8 mouse cellular contexts compared by ENCODE assay signal in the genomic region with DNA sequence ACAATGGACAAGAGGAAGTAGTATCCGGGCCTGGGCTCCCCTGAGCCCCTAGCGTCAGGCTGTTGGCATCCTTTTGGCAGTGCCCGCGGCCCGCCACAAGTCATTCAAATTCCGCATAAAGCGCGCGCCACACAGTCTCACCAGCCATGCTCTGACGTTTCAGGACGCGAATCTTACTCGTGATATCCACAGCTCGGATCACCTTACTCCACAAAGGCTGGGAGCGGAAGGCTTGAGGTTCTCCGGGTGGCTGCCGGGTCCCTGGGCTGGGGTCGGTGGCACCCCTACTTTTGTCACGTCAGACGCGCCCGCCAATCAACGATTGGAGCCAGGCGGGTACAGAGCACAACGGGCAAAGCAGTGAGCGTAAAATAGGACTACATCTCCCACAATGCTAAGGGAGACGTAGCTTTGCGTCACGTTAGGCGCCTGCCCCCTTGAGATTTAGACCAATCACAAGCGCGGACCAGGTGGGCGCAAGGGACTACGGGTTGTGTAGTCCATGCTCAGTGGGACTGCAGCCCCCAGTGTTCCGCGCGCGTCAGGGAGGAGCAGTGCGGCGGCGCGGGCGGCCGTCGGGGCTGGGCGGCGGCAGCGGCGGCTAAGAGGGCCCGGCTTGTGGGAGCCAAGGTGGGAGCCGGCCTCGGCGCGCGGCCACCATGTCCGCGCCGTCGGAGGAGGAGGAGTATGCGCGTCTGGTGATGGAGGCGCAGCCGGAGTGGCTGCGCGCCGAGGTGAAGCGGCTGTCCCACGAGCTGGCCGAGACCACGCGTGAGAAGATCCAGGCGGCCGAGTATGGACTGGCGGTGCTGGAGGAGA. TPM values are rescaled to one million over a fixed set of nuclear protein-coding genes. Genes with fewer than 3 reads are reported as not detected.
DNase-seq lines count a peak whose midpoint lies in the region; ATAC-seq lines count a peak whose summit lies in the region.

Bicd2 (plus strand) TSS at position 574 of the 819 bp plus-strand sequence.

- under 1% methylated on average over 65 of the region's 74 CpGs for WGBS in heart, embryonic 14.5 days
- WGBS in liver, embryonic 13.5 days (ENCODE audit: insufficient replicate concordance) = under 1% methylated on average over 74 of the region's 74 CpGs
- WGBS in stomach, embryonic 16.5 days = under 1% methylated on average over 74 of the region's 74 CpGs

- H3K4me1 ChIP-seq in heart, embryonic 14.5 days (ENCODE audit: control insufficient read depth in 2 of 2, insufficient read depth in 2 of 2, low read length in 2 of 2) = peaks cover 36 to 47% of the 10 kb centered on the region in 2 experiments
- peaks cover 64% of the 10 kb centered on the region for H3K4me1 ChIP-seq in liver, embryonic 13.5 days (replicated peaks)
- H3K4me1 ChIP-seq in stomach, embryonic 16.5 days (ENCODE audit: control insufficient read depth, insufficient read depth, low read length) = peaks cover 40% of the 10 kb centered on the region

- H3K4me2 ChIP-seq in heart, embryonic 14.5 days (ENCODE audit: low read length) = peak within 1 kb of the TSS; percentile 91
- H3K4me2 ChIP-seq in liver, embryonic 13.5 days = peak within 1 kb of the TSS; percentile 96
- H3K4me2 ChIP-seq in stomach, embryonic 16.5 days (ENCODE audit: low read depth, low read length) = peak within 1 kb of the TSS; percentile 90

- H3K27me3 ChIP-seq in heart, embryonic 14.5 days (ENCODE audit: control insufficient read depth, insufficient read depth, low read length) = no peaks in the 10 kb centered on the region
- no peaks in the 10 kb centered on the region for H3K27me3 ChIP-seq in liver, embryonic 13.5 days
- no peaks in the 10 kb centered on the region for H3K27me3 ChIP-seq in stomach, embryonic 16.5 days (ENCODE audit: control insufficient read depth, insufficient read depth, low read length)

- peak; percentile 95 for DNase-seq in c-Kit-negative CD71-positive TER-119-positive erythroid progenitor cells, embryonic 14.5 days (ENCODE audit: low read depth, low spot score)
- DNase-seq in fibroblast of lung, adult 2 months (ENCODE audit: low read depth) = peak; percentile 97
- DNase-seq in kidney, postnatal 14 days = peak; percentile 97
- DNase-seq in liver, embryonic 13.5 days = peak; percentile 96
- peak; percentile 93 for DNase-seq in neural tube, embryonic 10.5 days (ENCODE audit: extremely low spot score, low spot score)

- peak within 1 kb of the TSS; percentile 75 to 79 for H3K27ac ChIP-seq in heart, embryonic 14.5 days (replicated peaks in 1 of 2; ENCODE audit: control insufficient read depth in 1 of 2, insufficient read depth in 1 of 2, low read depth in 2 of 2, low read length in 2 of 2)
- peak within 1 kb of the TSS; percentile 75 for H3K27ac ChIP-seq in liver, embryonic 13.5 days
- peak within 1 kb of the TSS; percentile 50 for H3K27ac ChIP-seq in stomach, embryonic 16.5 days (ENCODE audit: low read length)

- ATAC-seq in CD4-positive, CD25-positive, alpha-beta regulatory T cell, adult 4 months = peak; percentile 97
- peak; percentile 97 for ATAC-seq in heart, embryonic 14.5 days (ENCODE audit: insufficient number of reproducible peaks, insufficient read depth, low FRiP score, low read depth)
- peak; percentile 97 for ATAC-seq in liver, embryonic 13.5 days (ENCODE audit: low read depth)
- peak; percentile 99 for ATAC-seq in stomach, embryonic 16.5 days (ENCODE audit: insufficient read depth, low FRiP score)

- peak within 1 kb of the TSS; percentile 90 to 91 for H3K4me3 ChIP-seq in heart, embryonic 14.5 days (ENCODE audit: control insufficient read depth in 1 of 2, insufficient read depth in 1 of 2, low read depth in 1 of 2, low read length in 2 of 2)
- peak within 1 kb of the TSS; percentile 89 for H3K4me3 ChIP-seq in liver, embryonic 13.5 days (replicated peaks)
- H3K4me3 ChIP-seq in stomach, embryonic 16.5 days (replicated peaks; ENCODE audit: low read length) = peak within 1 kb of the TSS; percentile 80

- peak within 1 kb of the TSS; percentile 97 for H3K9ac ChIP-seq in heart, embryonic 14.5 days (ENCODE audit: low read length)
- peak within 1 kb of the TSS; percentile 96 for H3K9ac ChIP-seq in liver, embryonic 13.5 days
- H3K9ac ChIP-seq in stomach, embryonic 16.5 days (ENCODE audit: low read length) = peak within 1 kb of the TSS; percentile 89

- 0 out of 2 replicates have a peak, but pooled peaks cover 2% of the 10 kb centered on the region for H3K36me3 ChIP-seq in heart, embryonic 14.5 days (ENCODE audit: control insufficient read depth, insufficient read depth, low read length)
- no peaks in the 10 kb centered on the region; the same call in 1 of the 2 replicates for H3K36me3 ChIP-seq in liver, embryonic 13.5 days
- no peaks in the 10 kb centered on the region for H3K36me3 ChIP-seq in stomach, embryonic 16.5 days (ENCODE audit: control insufficient read depth, insufficient read depth, low read length)

- no peaks in the 10 kb centered on the region for H3K9me3 ChIP-seq in heart, embryonic 14.5 days (ENCODE audit: control insufficient read depth, low read length)
- H3K9me3 ChIP-seq in liver, embryonic 13.5 days (replicated peaks) = no peaks in the 10 kb centered on the region
- H3K9me3 ChIP-seq in stomach, embryonic 16.5 days (replicated peaks; ENCODE audit: control insufficient read depth, low read length) = no peaks in the 10 kb centered on the region

RNA-seq across cellular contexts. Expression of gene Bicd2, which starts in this region (rescaled TPM):
- 1 to 10 TPM; 5.9 to 6.1 TPM for polyA plus RNA-seq in CD4-positive, CD25-positive, alpha-beta regulatory T cell, adult 4 months (2017; shearing (Covaris generic))
- polyA plus RNA-seq in heart, embryonic 14.5 days (2014; fragmentation: Nextera tagmentation; extraction: Ambion mirVana) = 47.3 and 48.3 TPM in 2 replicates
- polyA plus RNA-seq in liver, embryonic 13.5 days (2015; fragmentation: Nextera tagmentation; extraction: Ambion mirVana) = 9.0 and 10.5 TPM in 2 replicates
- polyA plus RNA-seq in stomach, embryonic 16.5 days (2015; fragmentation: Nextera tagmentation; extraction: Ambion mirVana) = 26.5 and 26.7 TPM in 2 replicates

Comparison
In these comparisons a context has a peak if more than half of its experiments do, and no peak if none do; other contexts are left out.
1. Peak in every context shown above with its lines: DNase-seq, ATAC-seq, H3K4me3 ChIP-seq and H3K27ac ChIP-seq.